Mouse (Mus musculus) limb, embryonic 15.5 days (tissue): ENCODE measurements around the gene Gm6034. TPM values are rescaled to one million over a fixed set of nuclear protein-coding genes. Genes with fewer than 3 reads are reported as not detected.
"Not testable (repeated sequence)": the region's sequence is repeated elsewhere in the genome, so short reads cannot be mapped to it uniquely, and the experiment has no call there.

Source experiments
- ATAC-seq: fragments of 200-750 bp; cut with Nextera tagmentation; 2 replicates; pipeline ENCODE4 v1.8.0; 2017; ENCODE audit warnings: low read depth, moderate TSS enrichment; ENCODE audit not compliant: insufficient number of reproducible peaks, low FRiP score, low TSS enrichment
- H3K27ac ChIP-seq: fragments of 300-500 bp; sonication (generic); 2 replicates; pipeline ENCODE4 v1.5.1; 2015; ENCODE audit warnings: moderate library complexity, mild to moderate bottlenecking, inconsistent platforms
- H3K27me3 ChIP-seq: fragments of 300-500 bp; sonication (generic); 2 replicates; pipeline ENCODE4 v1.6.1; 2015; ENCODE audit warnings: inconsistent platforms
- H3K36me3 ChIP-seq: fragments of 300-500 bp; sonication (generic); 2 replicates; pipeline ENCODE4 v1.6.1; 2015; ENCODE audit warnings: inconsistent platforms
- H3K4me1 ChIP-seq: fragments of 300-500 bp; sonication (generic); 2 replicates; pipeline ENCODE4 v1.6.1; 2015; ENCODE audit warnings: inconsistent platforms
- H3K4me2 ChIP-seq: fragments of 300-500 bp; sonication (generic); 2 replicates; pipeline ENCODE4 v1.6.1; 2015; ENCODE audit warnings: mild to moderate bottlenecking, inconsistent platforms
- H3K4me3 ChIP-seq: fragments of 300-500 bp; sonication (generic); 2 replicates; pipeline ENCODE4 v1.5.1; 2015; ENCODE audit warnings: mild to moderate bottlenecking, inconsistent platforms
- H3K9ac ChIP-seq: fragments of 300-500 bp; sonication (generic); 2 replicates; pipeline ENCODE4 v1.6.1; 2015; ENCODE audit warnings: inconsistent platforms
- H3K9me3 ChIP-seq: fragments of 300-500 bp; sonication (generic); 2 replicates; pipeline ENCODE4 v1.6.1; 2016; ENCODE audit warnings: inconsistent platforms
- WGBS: fragments of 180-500 bp; shearing (Covaris S2); methylation state at CpG from one replicate; pipeline ENCODE4 v1.1.7; 2015; 5-methylcytosine and 5-hydroxymethylcytosine counted together
- polyA plus RNA-seq: library from polyadenylated mRNA; unstranded; fragments of >200 nt; fragmentation: Nextera tagmentation; extraction: Ambion mirVana; gene quantifications from 2 replicates; pipeline ENCODE4 v1.2.1, GENCODE M21; 2015

Gm6034 gene
- polyA plus RNA-seq, 1 experiment from 2014 or later, result not detected

GRCm38 (mm10) chr17:36085976-36086375 is 43.2 kb downstream of the Gm6034 start:
- H3K4me3 ChIP-seq, H3K9ac ChIP-seq, ATAC-seq, H3K36me3 ChIP-seq, H3K27ac ChIP-seq, H3K4me2 ChIP-seq, H3K9me3 ChIP-seq: not testable (repeated sequence)
- H3K4me1 ChIP-seq, result peaks cover 12% of the 10 kb centered on the region
- peaks cover 34% of the 10 kb centered on the region for H3K27me3 ChIP-seq
- WGBS, result 65% methylated on average over 1 of the region's 1 CpGs

GRCm38 (mm10) chr17:36091933-36092332 is 49.2 kb downstream of the Gm6034 start:
- H3K9ac ChIP-seq, H3K9me3 ChIP-seq, H3K27me3 ChIP-seq, ATAC-seq, H3K36me3 ChIP-seq, H3K4me2 ChIP-seq, H3K27ac ChIP-seq, H3K4me3 ChIP-seq, H3K4me1 ChIP-seq: not testable (repeated sequence)
- no CpG with 5 or more reads among the region's 2 CpGs for WGBS

- not testable (repeated sequence) for H3K9me3 ChIP-seq, H3K9ac ChIP-seq, H3K4me2 ChIP-seq, ATAC-seq, H3K4me1 ChIP-seq, H3K27ac ChIP-seq, H3K4me3 ChIP-seq, H3K36me3 ChIP-seq, H3K27me3 ChIP-seq
Measured at GRCm38 (mm10) chr17:36092520-36092919, 49.8 kb downstream of the Gm6034 start.

- peaks cover 5% of the 10 kb centered on the region; the same call in 1 of the 2 replicates for H3K27me3 ChIP-seq
- H3K27ac ChIP-seq, result no peak overlapping the region
- H3K36me3 ChIP-seq, result no peaks in the 10 kb centered on the region
- H3K4me1 ChIP-seq, result no peaks in the 10 kb centered on the region
- no peak overlapping the region for H3K9ac ChIP-seq
- H3K4me3 ChIP-seq, result no peak overlapping the region
- WGBS, result 30% methylated on average over 3 of the region's 3 CpGs
- no peaks in the 10 kb centered on the region for H3K9me3 ChIP-seq
- H3K4me2 ChIP-seq, result no peak overlapping the region
- ATAC-seq, result no peak
Measured at GRCm38 (mm10) chr17:36093936-36094335, 51.2 kb downstream of the Gm6034 start.

- ATAC-seq, result not testable (repeated sequence)
- WGBS, result 59% methylated on average over 2 of the region's 2 CpGs
Measured at GRCm38 (mm10) chr17:36099603-36100002, 56.8 kb downstream of the Gm6034 start.

GRCm38 (mm10) chr17:36102091-36102490 is 59.3 kb downstream of the Gm6034 start:
- H3K4me3 ChIP-seq, ATAC-seq, H3K9me3 ChIP-seq, H3K4me1 ChIP-seq, H3K36me3 ChIP-seq, H3K4me2 ChIP-seq, H3K27ac ChIP-seq, H3K27me3 ChIP-seq, H3K9ac ChIP-seq: not testable (repeated sequence)
- 86% methylated on average over 12 of the region's 12 CpGs for WGBS

More at GRCm38 (mm10) chr17:36099603-36100002, 56.8 kb downstream of the Gm6034 start:
- not testable (repeated sequence) for H3K4me3 ChIP-seq, H3K4me2 ChIP-seq, H3K27me3 ChIP-seq, H3K4me1 ChIP-seq, H3K27ac ChIP-seq, H3K9ac ChIP-seq, H3K9me3 ChIP-seq, H3K36me3 ChIP-seq

Other genes starting within 250 kb of the Gm6034 start
- gene Ier3, start 221.3 kb upstream of the Gm6034 start, polyA plus RNA-seq, result 23.2 and 27.5 TPM in 2 replicates
- 60.2 and 70.9 TPM in 2 replicates for gene Flot1, start 219.7 kb upstream of the Gm6034 start, polyA plus RNA-seq
- gene Tubb5, start 204.7 kb upstream of the Gm6034 start, polyA plus RNA-seq, result 811 and 833 TPM in 2 replicates
- 13.0 and 15.0 TPM in 2 replicates for gene Mdc1, start 201.4 kb upstream of the Gm6034 start, polyA plus RNA-seq
- 55.5 and 59.0 TPM in 2 replicates for gene Nrm, start 181.6 kb upstream of the Gm6034 start, polyA plus RNA-seq
- gene Ppp1r18, start 177.4 kb upstream of the Gm6034 start, polyA plus RNA-seq, result 24.8 and 28.8 TPM in 2 replicates
- gene Dhx16, start 163.1 kb upstream of the Gm6034 start, polyA plus RNA-seq, result 36.8 and 41.3 TPM in 2 replicates
- 18.0 and 23.0 TPM in 2 replicates for gene 2310061I04Rik, start 145.5 kb upstream of the Gm6034 start, polyA plus RNA-seq
- gene Atat1, start 132.9 kb upstream of the Gm6034 start, polyA plus RNA-seq, result 58.9 and 59.1 TPM in 2 replicates
- 72.4 and 77.1 TPM in 2 replicates for gene Mrps18b, start 126.6 kb upstream of the Gm6034 start, polyA plus RNA-seq
- 35.0 and 40.1 TPM in 2 replicates for gene Ppp1r10, start 126.5 kb upstream of the Gm6034 start, polyA plus RNA-seq
- gene Abcf1, start 73.2 kb upstream of the Gm6034 start, polyA plus RNA-seq, result 84.7 and 84.9 TPM in 2 replicates
- gene Gnl1, start 63.1 kb upstream of the Gm6034 start, polyA plus RNA-seq, result 53.7 and 60.0 TPM in 2 replicates
- 33.8 and 36.0 TPM in 2 replicates for gene Prr3, start 62.7 kb upstream of the Gm6034 start, polyA plus RNA-seq
- gene H2-T24, start 22.4 kb upstream of the Gm6034 start, polyA plus RNA-seq, result 2.8 and 2.9 TPM in 2 replicates
- gene H2-T23, start 10.1 kb upstream of the Gm6034 start, polyA plus RNA-seq, result 19.2 and 20.4 TPM in 2 replicates
- 29.0 and 32.3 TPM in 2 replicates for gene H2-T22, start 214 bp upstream of the Gm6034 start, polyA plus RNA-seq
- gene Gm11127, start 15.4 kb downstream of the Gm6034 start, polyA plus RNA-seq, result not detected in 2 replicates
- gene Gm19684, start 78.7 kb downstream of the Gm6034 start, polyA plus RNA-seq, result not detected in 2 replicates
- not detected in 2 replicates for gene Gm7030, start 86.5 kb downstream of the Gm6034 start, polyA plus RNA-seq
- not detected in 2 replicates for gene Gm8909, start 125.6 kb downstream of the Gm6034 start, polyA plus RNA-seq
- not detected in 2 replicates for gene H2-T3, start 147.3 kb downstream of the Gm6034 start, polyA plus RNA-seq
- gene Rpp21, start 215.1 kb downstream of the Gm6034 start, polyA plus RNA-seq, result 89.3 and 104 TPM in 2 replicates
- gene Trim39, start 229.3 kb downstream of the Gm6034 start, polyA plus RNA-seq, result 16.7 and 17.5 TPM in 2 replicates
- gene H2-M10.2, start 243.5 kb downstream of the Gm6034 start, polyA plus RNA-seq, result not detected in 2 replicates